Mouse (Mus musculus): ENCODE data around the gene March5. TPM values are rescaled to one million over a fixed set of nuclear protein-coding genes. Genes with fewer than 3 reads are reported as not detected.

The March5 gene
- total RNA-seq, 2 experiments from 2014 or later, result 102 to 116 TPM

GRCm38 (mm10) chr19:37263943-37264897 lies 56.9 kb downstream of the March5 start:
- DNase-seq, result peak; percentile 83 to 84

- DNase-seq, result peak; percentile 91 to 92
These were observed 58.2 kb downstream of the March5 start for GRCm38 (mm10) chr19:37265333-37266103.

GRCm38 (mm10) chr19:37269106-37269505 lies 61.8 kb downstream of the March5 start:
- DNase-seq, result no peak

Other genes with a start within 250 kb of the March5 start
- 10 to 100 TPM; 12.3 to 24.1 TPM for gene Cpeb3, start 1.1 kb downstream of the March5 start, total RNA-seq (2021)
- 10 to 100 TPM; 86.6 to 99.3 TPM for gene Ide, start 130.3 kb downstream of the March5 start, total RNA-seq (2021)
- gene Kif11, start 168.9 kb downstream of the March5 start, total RNA-seq (2021), result 1 to 10 TPM; 3.2 to 3.3 TPM
- gene Hhex, start 227.3 kb downstream of the March5 start, total RNA-seq (2021), result 10 to 100 TPM; 42.6 to 70.0 TPM

Measured in adrenal gland, postnatal 36 days (tissue).